Mouse (Mus musculus) granulocyte monocyte progenitor cell, adult 5-6 weeks (primary cell): ENCODE results near the gene Tsc2. TPM values are rescaled to one million over a fixed set of nuclear protein-coding genes. Genes with fewer than 3 reads are reported as not detected.
"Not testable (repeated sequence)": the region's sequence is repeated elsewhere in the genome, so short reads cannot be mapped to it uniquely, and the experiment has no call there.

Experiments used
- ATAC-seq: replicated peaks from 2 replicates; pipeline ENCODE4 v1.8.0; 2016; ENCODE audit warnings: mild to moderate bottlenecking, moderate TSS enrichment, inconsistent platforms; ENCODE audit not compliant: poor library complexity, severe bottlenecking
- total RNA-seq, 2 experiments: library from RNA; stranded (forward) in 1 of 2; stranded (reverse) in 1 of 2; fragments of 200-712, 200-1000 nt in 1 of 2; fragments of >200 nt in 1 of 2; fragmentation: Nextera tagmentation in 1 of 2; gene quantifications; 2 replicates each; pipeline ENCODE4 v1.2.3; 2014 to 2017

Tsc2 gene
- 61.9 and 83.7 TPM in 2 replicates for total RNA-seq (2014; fragmentation: Nextera tagmentation)
- 25.1 and 41.3 TPM in 2 replicates for total RNA-seq (2017)

GRCm38 (mm10) chr17:24632167-24632812 is at the start of gene Tsc2, which contains the start of gene Nthl1:
TSS of gene Tsc2 (minus strand) at chr17:24632630.
TSS of gene Nthl1 (plus strand) at chr17:24632680.
- ATAC-seq, result peak; percentile 93

- no peak for ATAC-seq
These were observed 45.2 kb upstream of the Tsc2 start for GRCm38 (mm10) chr17:24677500-24678080.

GRCm38 (mm10) chr17:24676877-24677276 is 44.4 kb upstream of the Tsc2 start:
- ATAC-seq, result no peak

GRCm38 (mm10) chr17:24676187-24676586 is 43.8 kb upstream of the Tsc2 start:
- ATAC-seq, result peak; percentile 52

GRCm38 (mm10) chr17:24674277-24674676 is 41.8 kb upstream of the Tsc2 start:
- ATAC-seq, result 0 out of 2 replicates have a peak, but pooled peaks have one; percentile 12

GRCm38 (mm10) chr17:24672141-24672540 is 39.7 kb upstream of the Tsc2 start:
- ATAC-seq, result peak; percentile 41

GRCm38 (mm10) chr17:24671346-24671745 is 38.9 kb upstream of the Tsc2 start:
- ATAC-seq, result no peak

GRCm38 (mm10) chr17:24670246-24670844 is 37.9 kb upstream of the Tsc2 start:
- no peak for ATAC-seq

- peak; percentile 90 for ATAC-seq
These were observed 37.3 kb upstream of the Tsc2 start, which contains the start of gene Zfp598 for GRCm38 (mm10) chr17:24669545-24670245. TSS of gene Zfp598 (plus strand) at chr17:24669687.

- not testable (repeated sequence) for ATAC-seq
These were observed 36.7 kb upstream of the Tsc2 start for GRCm38 (mm10) chr17:24669214-24669544.

- peak; percentile 41 for ATAC-seq
These were observed 35.0 kb upstream of the Tsc2 start for GRCm38 (mm10) chr17:24667416-24667815.

- not testable (repeated sequence) for ATAC-seq
These were observed 34.6 kb upstream of the Tsc2 start for GRCm38 (mm10) chr17:24667011-24667410.

- ATAC-seq, result peak; percentile 70
These were observed 25.8 kb upstream of the Tsc2 start, which contains the start of gene Npw for GRCm38 (mm10) chr17:24658017-24658758. TSS of gene Npw (minus strand) at chr17:24658457.

GRCm38 (mm10) chr17:24654969-24655368 is 22.5 kb upstream of the Tsc2 start:
- ATAC-seq, result no peak

- ATAC-seq, result peak; percentile 71
These were observed 21.7 kb upstream of the Tsc2 start for GRCm38 (mm10) chr17:24653967-24654710.

- ATAC-seq, result 0 out of 2 replicates have a peak, but pooled peaks have one; percentile 8
These were observed 19.4 kb upstream of the Tsc2 start for GRCm38 (mm10) chr17:24651835-24652234.

GRCm38 (mm10) chr17:24650766-24651165 is 18.3 kb upstream of the Tsc2 start:
- ATAC-seq, result no peak

- ATAC-seq, result no peak; the same call in 1 of the 2 replicates
These were observed 17.7 kb upstream of the Tsc2 start, which contains the start of gene Slc9a3r2 for GRCm38 (mm10) chr17:24650070-24650616. TSS of gene Slc9a3r2 (minus strand) at chr17:24650327.

- peak; percentile 30; the same call in 1 of the 2 replicates for ATAC-seq
These were observed 17.2 kb upstream of the Tsc2 start for GRCm38 (mm10) chr17:24649581-24650069.
